Mouse (Mus musculus): ENCODE data around the gene Sox2. TPM values are rescaled to one million over a fixed set of nuclear protein-coding genes. Genes with fewer than 3 reads are reported as not detected.
A peak's percentile ranks its signal among the peaks of the same experiment; 100 is the strongest.

Sox2 gene
- total and polyA plus RNA-seq, 3 experiments = not detected

DNA sequence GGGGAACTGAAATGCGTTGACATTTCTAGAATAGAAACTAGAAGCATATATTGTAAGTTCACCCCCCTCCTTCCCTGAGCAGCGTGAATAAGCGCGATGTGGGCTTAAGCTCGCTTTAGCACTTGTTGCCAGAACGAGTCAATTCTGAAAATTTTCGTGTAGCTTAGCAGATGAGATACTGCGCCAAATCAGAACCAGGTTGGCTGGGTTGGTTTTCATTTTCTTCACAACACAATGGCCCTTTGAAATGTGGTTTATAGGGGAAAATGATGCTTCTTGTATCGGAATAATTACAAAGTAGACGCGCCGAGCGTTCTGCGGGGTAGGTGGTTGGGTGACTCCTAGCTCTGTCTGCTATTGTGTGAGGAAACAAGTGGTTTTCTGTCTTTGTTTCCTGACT is 2.4 kb downstream of the Sox2 start:
- no peaks in the 10 kb centered on the region for H3K36me3 ChIP-seq (ENCODE audit: control insufficient read depth in 1 of 2, insufficient read depth in 2 of 2, low read length in 2 of 2)
- H3K9me3 ChIP-seq (replicated peaks; ENCODE audit: insufficient read depth, low read length) = no peaks in the 10 kb centered on the region
- H3K4me1 ChIP-seq (ENCODE audit: control insufficient read depth in 1 of 2, insufficient read depth in 2 of 2, low read length in 2 of 2) = no peaks in the 10 kb centered on the region
- no peak overlapping the region for H3K9ac ChIP-seq (ENCODE audit: control insufficient read depth, low read depth, low read length, poor library complexity, severe bottlenecking)
- no peak for TF ChIP-seq MXI1 (IDR thresholded peaks at IDR 0.05; ENCODE audit: low read depth, low read length)
- 0 out of 4 replicates have a peak, but pooled peaks of 1 of the 2 experiments have one; percentile 12 for TF ChIP-seq POLR2A (IDR thresholded peaks at IDR 0.05; ENCODE audit: control insufficient read depth in 1 of 2, insufficient read depth in 1 of 2, low read depth in 1 of 2, low read length in 2 of 2, poor library complexity in 1 of 2)
- no peak for TF ChIP-seq USF1 (IDR thresholded peaks at IDR 0.05; ENCODE audit: low read depth, low read length)
- TF ChIP-seq NRF1 (IDR thresholded peaks at IDR 0.05; ENCODE audit: insufficient read depth, low read depth, low read length, poor library complexity, severe bottlenecking) = no peak
- TF ChIP-seq SIN3A (IDR thresholded peaks at IDR 0.05; ENCODE audit: low read length) = no peak
- TF ChIP-seq E2F4 (IDR thresholded peaks at IDR 0.05; ENCODE audit: borderline replicate concordance, low read depth, low read length) = no peak
- no peak for TF ChIP-seq KAT2A (conservative IDR thresholded peaks at IDR 0.05; ENCODE audit: low read depth, low read length)
- DNase-seq (ENCODE audit: low read depth, low spot score) = no peak
- H3K79me2 ChIP-seq (ENCODE audit: control insufficient read depth, insufficient read depth, low read length, poor library complexity) = no peaks in the 10 kb centered on the region
- no peaks in the 10 kb centered on the region for H3K27me3 ChIP-seq (ENCODE audit: control insufficient read depth in 1 of 2, insufficient read depth in 2 of 2, low read length in 2 of 2)
- no peak overlapping the region for H3K27ac ChIP-seq (ENCODE audit: control insufficient read depth, low read depth, low read length)
- no peak overlapping the region for H3K4me3 ChIP-seq (ENCODE audit: control insufficient read depth in 1 of 2, insufficient read depth in 1 of 2, low read depth in 2 of 2, low read length in 2 of 2)

- Histone ChIP-seq H3K9me3 (replicated peaks; ENCODE audit: insufficient read depth, low read length) (no peaks in the 10 kb centered on the region), H3K9ac (ENCODE audit: control insufficient read depth, low read depth, low read length, poor library complexity, severe bottlenecking) (no peak overlapping the region), H3K4me3 (ENCODE audit: control insufficient read depth in 1 of 2, insufficient read depth in 1 of 2, low read depth in 2 of 2, low read length in 2 of 2) (no peak overlapping the region), H3K4me1 (ENCODE audit: control insufficient read depth in 1 of 2, insufficient read depth in 2 of 2, low read length in 2 of 2) (no peaks in the 10 kb centered on the region), H3K79me2 (ENCODE audit: control insufficient read depth, insufficient read depth, low read length, poor library complexity) (no peaks in the 10 kb centered on the region), H3K36me3 (ENCODE audit: control insufficient read depth in 1 of 2, insufficient read depth in 2 of 2, low read length in 2 of 2) (no peaks in the 10 kb centered on the region), H3K27ac (ENCODE audit: control insufficient read depth, low read depth, low read length) (no peak overlapping the region), H3K27me3 (ENCODE audit: control insufficient read depth in 1 of 2, insufficient read depth in 2 of 2, low read length in 2 of 2) (no peaks in the 10 kb centered on the region)
- TF ChIP-seq EP300 (IDR thresholded peaks at IDR 0.05; ENCODE audit: low read depth in 1 of 2, low read length in 2 of 2) (no peak), MYB (IDR thresholded peaks at IDR 0.05; ENCODE audit: low read depth, low read length) (no peak)
- DNase-seq (ENCODE audit: low read depth, low spot score) = no peak
These were observed 3.2 kb downstream of the Sox2 start for GRCm38 (mm10) chr3:34653235-34653976.

GRCm38 (mm10) chr3:34653977-34654500 is 3.8 kb downstream of the Sox2 start:
- Histone ChIP-seq H3K36me3 (ENCODE audit: control insufficient read depth in 1 of 2, insufficient read depth in 2 of 2, low read length in 2 of 2) (no peaks in the 10 kb centered on the region), H3K9me3 (replicated peaks; ENCODE audit: insufficient read depth, low read length) (no peaks in the 10 kb centered on the region), H3K27ac (ENCODE audit: control insufficient read depth, low read depth, low read length) (no peak overlapping the region), H3K4me1 (ENCODE audit: control insufficient read depth in 1 of 2, insufficient read depth in 2 of 2, low read length in 2 of 2) (no peaks in the 10 kb centered on the region), H3K9ac (ENCODE audit: control insufficient read depth, low read depth, low read length, poor library complexity, severe bottlenecking) (no peak overlapping the region), H3K4me3 (ENCODE audit: control insufficient read depth in 1 of 2, insufficient read depth in 1 of 2, low read depth in 2 of 2, low read length in 2 of 2) (no peak overlapping the region), H3K27me3 (ENCODE audit: control insufficient read depth in 1 of 2, insufficient read depth in 2 of 2, low read length in 2 of 2) (no peaks in the 10 kb centered on the region), H3K79me2 (ENCODE audit: control insufficient read depth, insufficient read depth, low read length, poor library complexity) (no peaks in the 10 kb centered on the region)
- TF ChIP-seq ZKSCAN1 (IDR thresholded peaks at IDR 0.05; ENCODE audit: low read depth, low read length) (no peak), RCOR1 (IDR thresholded peaks at IDR 0.05; ENCODE audit: low read depth, low read length) (no peak), NRF1 (IDR thresholded peaks at IDR 0.05; ENCODE audit: insufficient read depth, low read depth, low read length, poor library complexity, severe bottlenecking) (no peak), GABPA (IDR thresholded peaks at IDR 0.05; ENCODE audit: low read depth, low read length) (no peak), POLR2AphosphoS5 (IDR thresholded peaks at IDR 0.05; ENCODE audit: borderline replicate concordance, low read depth, low read length) (no peak), MAX (IDR thresholded peaks at IDR 0.05; ENCODE audit: low read length) (no peak), MYC (IDR thresholded peaks at IDR 0.05; ENCODE audit: low read depth, low read length) (no peak), MAZ (IDR thresholded peaks at IDR 0.05; ENCODE audit: low read depth, low read length) (no peak), MXI1 (IDR thresholded peaks at IDR 0.05; ENCODE audit: low read depth, low read length) (no peak), POLR2A (IDR thresholded peaks at IDR 0.05; ENCODE audit: control insufficient read depth in 1 of 2, insufficient read depth in 1 of 2, low read depth in 1 of 2, low read length in 2 of 2, poor library complexity in 1 of 2) (no peak), ETS1 (IDR thresholded peaks at IDR 0.05; ENCODE audit: low read depth, low read length) (no peak), ZMIZ1 (IDR thresholded peaks at IDR 0.05; ENCODE audit: low read depth, low read length) (no peak), ZNF384 (IDR thresholded peaks at IDR 0.05; ENCODE audit: low read depth, low read length) (no peak), ELF1 (IDR thresholded peaks at IDR 0.05; ENCODE audit: low read depth, low read length) (no peak), MAFK (IDR thresholded peaks at IDR 0.05; ENCODE audit: borderline replicate concordance, low read depth, low read length) (no peak), TBP (IDR thresholded peaks at IDR 0.05; ENCODE audit: low read depth, low read length) (no peak), TCF12 (IDR thresholded peaks at IDR 0.05; ENCODE audit: low read depth, low read length) (no peak)
- DNase-seq (ENCODE audit: low read depth, low spot score) = no peak

Data from MEL (cell line).